Mouse (Mus musculus) bone marrow macrophage, adult 2 months (primary cell): ENCODE measurements around the gene Fam133b.

Experiments
- CTCF ChIP-seq: IDR thresholded peaks from 2 replicates; pipeline ENCODE4 v1.5.1; 2012; ENCODE audit warnings: low read depth, mild to moderate bottlenecking, low read length, moderate library complexity
- POLR2A ChIP-seq: IDR thresholded peaks from 2 replicates; pipeline ENCODE4 v1.6.1; 2012; ENCODE audit warnings: mild to moderate bottlenecking, low read depth, low read length, borderline replicate concordance

DNA sequence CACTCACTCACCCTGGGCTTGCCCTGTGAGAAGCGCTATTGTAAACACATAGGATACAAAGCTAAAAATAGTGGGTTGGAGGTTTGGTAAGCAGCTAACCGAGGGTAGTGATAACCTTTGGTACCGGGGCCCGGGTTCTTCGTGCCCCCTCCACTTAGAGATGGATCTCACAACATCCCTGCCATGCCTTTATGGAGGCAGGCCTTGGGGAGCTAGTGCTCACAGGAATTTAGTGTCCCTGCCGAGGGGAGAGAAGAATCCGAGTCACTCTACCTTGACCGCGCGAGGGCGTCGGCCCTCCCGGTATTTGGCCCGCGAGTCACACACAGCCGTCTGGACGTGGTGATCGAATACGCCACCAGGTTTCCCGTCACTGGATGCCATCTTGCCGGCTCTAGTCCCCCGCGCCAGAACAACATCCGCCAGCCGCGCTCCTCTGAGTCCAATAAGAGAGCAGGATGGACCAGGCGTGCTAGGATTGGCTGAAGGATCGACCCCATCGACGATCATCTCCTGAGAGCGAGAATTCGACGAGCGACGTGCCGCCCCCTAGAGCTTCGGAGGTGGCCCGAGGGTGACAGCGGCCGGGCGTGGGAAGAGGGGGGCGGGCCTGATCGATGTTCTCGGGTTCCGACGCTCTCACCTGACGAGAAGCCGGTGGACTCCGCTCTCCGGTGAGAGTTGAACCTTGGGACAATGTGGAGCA, 52.2 kb downstream of the Fam133b start, which contains the start of gene Pex1:
- TF ChIP-seq CTCF, result no peak; the same call in 1 of the 2 replicates
- no peak for TF ChIP-seq POLR2A
